Comparison of ENCODE assay signal across 9 mouse cellular contexts in genomic region chr4:82502012-82502411, GRCm38 (mm10).
DNase-seq lines count a peak whose midpoint lies in the region; ATAC-seq and TF ChIP-seq lines count a peak whose summit lies in the region.
"Had no signal": no experiment of that assay in that cellular context is flagged by ENCODE, and none has a peak within 500 bp of the region (broad histone marks: within the 10 kb centered on the region; RNA-seq: fewer than 3 reads in every experiment).

No protein-coding gene starts in this region.

- no peak for ATAC-seq in liver, embryonic 16.5 days (ENCODE audit: low read depth)

- no peaks in the 10 kb centered on the region for H3K9me3 ChIP-seq in hindbrain, embryonic 10.5 days
- H3K9me3 ChIP-seq in liver, embryonic 16.5 days (replicated peaks; ENCODE audit: control insufficient read depth, low read length): no peaks in the 10 kb centered on the region

- peak overlapping the region; percentile 60 for H3K9ac ChIP-seq in heart, adult 2 months (ENCODE audit: low read depth, low read length)
- no peak overlapping the region for H3K9ac ChIP-seq in liver, embryonic 16.5 days (ENCODE audit: low read depth, low read length)

- H3K4me3 ChIP-seq in heart, adult 2 months: peak overlapping the region; percentile 96
- H3K4me3 ChIP-seq in hindbrain, embryonic 10.5 days: peak overlapping the region; percentile 28; the same call in 1 of the 2 replicates
- H3K4me3 ChIP-seq in liver, embryonic 16.5 days (ENCODE audit: low read depth, low read length): no peak overlapping the region

- TF ChIP-seq EP300 in heart, adult 2 months (IDR thresholded peaks at IDR 0.05; ENCODE audit: insufficient read depth, low read depth, low read length): no peak

- intact Hi-C loops in heart, adult 2 months (cut with DNase I): loop anchor here (10.0 kb wide), 1 partner anchor 437 kb away; no protein-coding TSS in a partner anchor

- peaks cover 36% of the 10 kb centered on the region for H3K36me3 ChIP-seq in heart, adult 2 months (ENCODE audit: control insufficient read depth, insufficient read depth, low read length)
- peaks cover 15% of the 10 kb centered on the region for H3K36me3 ChIP-seq in hindbrain, embryonic 10.5 days
- peaks cover 2% of the 10 kb centered on the region; the same call in 1 of the 2 replicates for H3K36me3 ChIP-seq in liver, embryonic 16.5 days (ENCODE audit: control insufficient read depth, insufficient read depth)

- H3K4me2 ChIP-seq in liver, embryonic 16.5 days (ENCODE audit: low read depth, low read length): 0 out of 2 replicates have a peak overlapping the region, but pooled peaks have one; percentile 27

- no peaks in the 10 kb centered on the region for H3K27me3 ChIP-seq in heart, adult 2 months (ENCODE audit: control insufficient read depth, insufficient read depth, low read length)
- H3K27me3 ChIP-seq in hindbrain, embryonic 10.5 days (ENCODE audit: insufficient read depth, poor library complexity, severe bottlenecking): peaks cover 62% of the 10 kb centered on the region
- peaks cover 35% of the 10 kb centered on the region for H3K27me3 ChIP-seq in liver, embryonic 16.5 days (ENCODE audit: control insufficient read depth, insufficient read depth, low read depth, low read length)

- no peak for TF ChIP-seq CTCF in heart, adult 2 months (IDR thresholded peaks at IDR 0.05)
- TF ChIP-seq CTCF in brain, embryonic 14.5 days (IDR thresholded peaks at IDR 0.05; ENCODE audit: borderline replicate concordance, extremely low read depth, insufficient read depth, insufficient read length): no peak

- H3K27ac ChIP-seq in heart, adult 2 months: peak overlapping the region; percentile 100
- no peak overlapping the region for H3K27ac ChIP-seq in hindbrain, embryonic 10.5 days
- no peak overlapping the region for H3K27ac ChIP-seq in liver, embryonic 16.5 days (ENCODE audit: low read length)

- H3K4me1 ChIP-seq in heart, adult 2 months (ENCODE audit: control insufficient read depth, insufficient read depth, low read length): peaks cover 23% of the 10 kb centered on the region
- H3K4me1 ChIP-seq in hindbrain, embryonic 10.5 days (replicated peaks): peaks cover 31% of the 10 kb centered on the region
- no peaks in the 10 kb centered on the region for H3K4me1 ChIP-seq in liver, embryonic 16.5 days (ENCODE audit: control insufficient read depth, low read depth, low read length)

- no peak for TF ChIP-seq POLR2A in heart, adult 2 months (IDR thresholded peaks at IDR 0.05; ENCODE audit: insufficient read depth, low read depth, low read length)
- no peak for TF ChIP-seq POLR2A in brain, embryonic 14.5 days (IDR thresholded peaks at IDR 0.05; ENCODE audit: borderline replicate concordance, extremely low read depth, insufficient read depth, insufficient read length, poor library complexity, severe bottlenecking)

- peaks cover 12% of the 10 kb centered on the region for H3K79me2 ChIP-seq in heart, adult 2 months (replicated peaks; ENCODE audit: control insufficient read depth, insufficient read depth, low read length)

- no peak for DNase-seq in heart, adult 2 months
- no peak for DNase-seq in heart, postnatal 4 days
- DNase-seq in brain, embryonic 14.5 days (ENCODE audit: low read depth): peak; percentile 63
- DNase-seq in hindbrain, embryonic 10.5 days (ENCODE audit: low spot score): no peak
- DNase-seq in adrenal gland, adult 18-20 months (ENCODE audit: low spot score in 2 of 2): no peak
- no peak for DNase-seq in yolk sac, embryonic 10.5 days (ENCODE audit: low spot score)
- DNase-seq in retina, embryonic 14.5 days (ENCODE audit: low spot score): no peak
- DNase-seq: kidney, postnatal 25 days had no signal

- 12% methylated on average over 5 of the region's 5 CpGs for WGBS in heart, adult 2 months
- WGBS in hindbrain, embryonic 10.5 days: 59% methylated on average over 5 of the region's 5 CpGs
- 52% methylated on average over 5 of the region's 5 CpGs for WGBS in liver, embryonic 16.5 days (ENCODE audit: insufficient replicate concordance)
